Mouse (Mus musculus): ENCODE results near the gene Tinagl1.

Tinagl1 gene

GRCm38 (mm10) chr4:130133399-130133798 lies 41.5 kb downstream of the Tinagl1 start:
- POLR2A ChIA-PET = interaction anchor here in 3 of 4 experiments (0.5 to 1.7 kb wide), 6 partner anchors 11 to 664 kb away, joined by 3 to 5 read pairs (median 3); partner anchors contain the start of gene Pef1 (in 1 of the 3)

DNA sequence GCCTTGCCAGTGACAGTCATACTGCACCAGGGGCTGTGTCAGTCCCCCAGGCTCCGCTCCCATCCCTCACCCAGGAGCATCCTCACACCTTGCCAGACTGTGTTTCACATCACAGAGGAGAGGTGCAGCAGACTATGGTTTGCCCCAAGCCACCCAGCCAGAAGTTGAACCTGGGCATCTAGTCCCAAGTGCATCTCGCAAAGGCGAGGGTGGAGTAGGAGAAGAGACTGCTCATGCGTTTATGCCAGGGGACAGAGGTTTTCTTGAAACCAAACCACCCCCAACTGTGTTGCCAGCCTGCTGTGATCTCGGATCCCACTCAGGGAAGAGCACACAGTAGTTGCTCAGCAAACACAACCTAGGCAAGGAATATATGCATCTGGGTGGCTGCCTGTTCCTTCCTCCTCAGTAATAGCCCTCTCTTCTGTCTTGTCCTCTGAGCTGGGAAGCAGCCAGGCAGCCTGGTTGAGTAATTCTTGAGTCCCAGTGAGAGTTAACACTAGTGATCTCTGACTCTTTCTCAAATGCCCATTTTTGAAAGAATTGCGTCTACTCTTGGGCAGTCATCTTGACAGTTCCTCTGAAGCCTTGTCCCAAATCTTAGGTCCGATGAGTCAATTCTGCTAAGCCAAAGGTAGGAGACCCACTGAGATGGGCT lies 43.3 kb downstream of the Tinagl1 start:
- CTCF ChIA-PET = interaction anchor here in 2 of 4 experiments (0.6 to 1.3 kb wide), 2 partner anchors 8 to 38 kb away, joined by 6 to 12 read pairs; partner anchors contain the start of gene Hcrtr1 (in 1 of the 2)

More at GRCm38 (mm10) chr4:130133399-130133798, 41.5 kb downstream of the Tinagl1 start:
- CTCF ChIA-PET = interaction anchor here in 2 of 4 experiments (0.6 to 0.7 kb wide), 2 partner anchors 158 to 717 kb away, joined by 3 to 9 read pairs; no protein-coding TSS in a partner anchor

DNA sequence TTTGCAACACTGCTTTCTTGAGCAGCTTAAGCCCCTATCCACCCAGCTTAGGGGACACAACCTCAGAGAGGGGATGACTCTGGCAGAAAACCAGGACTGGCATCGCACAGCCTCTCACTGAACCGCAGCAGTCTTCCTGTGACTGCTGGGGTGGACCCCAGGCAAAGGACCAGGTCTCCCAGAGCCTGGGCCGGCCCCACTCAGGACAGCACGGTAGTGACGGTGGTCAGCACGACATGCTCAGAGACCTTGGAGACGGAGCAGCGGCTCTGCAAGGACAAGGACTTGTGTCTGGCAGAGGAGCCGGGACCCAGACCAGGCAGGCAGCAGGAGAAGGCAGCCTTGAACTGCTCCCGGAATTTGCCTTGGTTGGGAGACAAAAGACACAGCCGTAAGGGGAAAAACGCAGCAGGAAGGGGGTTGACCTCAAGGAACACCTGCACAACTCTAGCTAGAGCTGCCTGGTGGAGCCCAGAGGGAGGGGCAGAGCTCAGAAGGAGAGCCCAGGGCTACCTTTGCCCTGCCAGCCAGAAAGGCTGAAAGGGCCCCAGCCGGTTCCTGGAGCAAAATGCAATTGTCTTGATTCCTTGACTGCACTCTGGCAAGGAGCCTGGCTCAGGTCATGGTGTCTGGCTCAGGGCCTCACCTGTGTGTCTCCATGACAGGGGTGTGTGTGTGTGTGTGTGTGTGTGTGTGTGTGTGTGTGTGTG lies 44.1 kb downstream of the Tinagl1 start:
- POLR2A ChIA-PET = interaction anchor here in 3 of 4 experiments (0.6 to 1.7 kb wide), 15 partner anchors 9 to 776 kb away, joined by 3 to 10 read pairs (median 4); partner anchors contain the start of genes Pef1 (in 3 of the 3) and Hcrtr1 (in 1 of the 3)
- CTCF ChIA-PET = interaction anchor here in 2 of 4 experiments (0.6 to 1.3 kb wide), 6 partner anchors 8 to 58 kb away, joined by 3 to 12 read pairs (median 4); partner anchors contain the start of genes Hcrtr1 (in 1 of the 2) and Pef1 (in 1 of the 2)

More for the DNA sequence above, 43.3 kb downstream of the Tinagl1 start:
- POLR2A ChIA-PET = interaction anchor here in 3 of 4 experiments (0.6 to 1.7 kb wide), 7 partner anchors 8 to 776 kb away, joined by 3 to 10 read pairs (median 4); partner anchors contain the start of genes Hcrtr1 (in 1 of the 3) and Pef1 (in 1 of the 3)

DNA sequence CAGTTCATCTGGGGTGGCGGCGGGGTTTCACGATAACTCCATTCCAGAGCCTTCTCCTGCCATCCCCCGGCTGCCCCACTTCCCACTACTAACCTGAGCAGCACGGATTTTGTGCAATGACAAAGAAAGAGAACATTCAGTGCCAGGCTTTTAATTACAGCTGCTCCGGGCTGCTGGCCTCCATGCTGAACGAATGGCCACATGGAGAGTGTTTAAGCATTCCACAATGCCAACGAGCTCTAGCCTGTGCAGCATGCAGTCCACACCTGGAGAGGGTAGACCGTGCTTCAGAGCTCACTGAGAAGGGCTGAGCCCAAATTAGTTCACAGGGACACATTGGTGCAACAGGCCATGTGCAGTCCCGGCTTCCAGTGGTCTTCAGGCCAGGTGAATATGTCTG lies 44.8 kb downstream of the Tinagl1 start:
- CTCF ChIA-PET = interaction anchor here in 2 of 4 experiments (1.0 to 1.3 kb wide), 5 partner anchors 8 to 59 kb away, joined by 3 to 6 read pairs (median 4); partner anchors contain the start of genes Hcrtr1 (in 1 of the 2) and Pef1 (in 1 of the 2)
- POLR2A ChIA-PET = interaction anchor here in 3 of 4 experiments (0.7 to 2.2 kb wide), 8 partner anchors 8 to 28 kb away, joined by 3 to 10 read pairs (median 6); partner anchors contain the start of gene Pef1 (in 3 of the 3)

GRCm38 (mm10) chr4:130128907-130129306 lies 46.0 kb downstream of the Tinagl1 start:
- ChIA-PET CTCF (no interaction called here), POLR2A (interaction anchor here in 2 of 4 experiments (1.2 to 2.2 kb wide), 2 partner anchors 27 kb away, joined by 3 to 7 read pairs; partner anchors contain the start of gene Pef1 (in 2 of the 2))

GRCm38 (mm10) chr4:130125935-130126334 lies 49.0 kb downstream of the Tinagl1 start:
- POLR2A ChIA-PET = interaction anchor here (0.6 to 3.5 kb wide), 19 partner anchors 9 to 665 kb away, joined by 3 to 31 read pairs (median 4); partner anchors contain the start of genes Pef1 (in 3 of the 4), Bsdc1 (in 1 of the 4), Snrnp40 (in 1 of the 4) and Tinagl1 (in 1 of the 4)
- CTCF ChIA-PET = interaction anchor here in 3 of 4 experiments (0.5 to 2.2 kb wide), 10 partner anchors 18 to 569 kb away, joined by 3 to 7 read pairs (median 4); partner anchors contain the start of gene Txlna (in 1 of the 3)

GRCm38 (mm10) chr4:130125164-130125563 lies 49.8 kb downstream of the Tinagl1 start:
- ChIA-PET CTCF (interaction anchor here in 2 of 4 experiments (0.6 to 2.2 kb wide), 4 partner anchors 38 to 404 kb away, joined by 4 to 8 read pairs (median 6); no protein-coding TSS in a partner anchor), POLR2A (interaction anchor here in 2 of 4 experiments (0.9 to 3.5 kb wide), 9 partner anchors 18 to 664 kb away, joined by 3 to 13 read pairs (median 4); partner anchors contain the start of genes Bsdc1 (in 1 of the 2), Pef1 (in 1 of the 2), Snrnp40 (in 1 of the 2) and Zcchc17 (in 1 of the 2))

GRCm38 (mm10) chr4:130124110-130124509 lies 50.8 kb downstream of the Tinagl1 start:
- POLR2A ChIA-PET = interaction anchor here in 2 of 4 experiments (1.2 to 3.9 kb wide), 4 partner anchors 16 to 48 kb away, joined by 3 to 45 read pairs (median 20); partner anchors contain the start of gene Pef1 (in 2 of the 2)
- CTCF ChIA-PET = interaction anchor here in 1 of 4 experiments (1.8 kb wide), 1 partner anchor 22 kb away, joined by 6 read pairs; the partner anchor contains the start of gene Pef1

DNA sequence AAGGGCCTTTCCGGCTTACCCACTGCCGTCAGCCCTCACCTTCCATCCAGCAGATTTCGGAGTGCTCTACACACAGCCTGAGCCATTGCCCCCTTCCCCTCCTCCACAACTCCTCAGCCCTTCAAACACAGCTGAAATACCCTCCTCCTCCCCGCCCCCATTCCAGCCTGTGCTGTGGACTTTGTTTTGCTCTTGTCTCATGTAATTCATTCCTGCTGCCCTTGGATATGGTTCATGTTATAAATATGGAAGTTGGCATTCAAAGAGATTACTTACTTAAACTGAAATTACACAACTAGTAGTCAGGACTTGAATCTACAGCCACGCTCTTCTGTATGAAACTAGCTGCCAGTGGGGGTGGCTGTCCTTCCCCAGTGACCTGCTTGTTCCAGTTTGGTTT lies 51.9 kb downstream of the Tinagl1 start:
- ChIA-PET CTCF (interaction anchor here in 3 of 4 experiments (0.6 to 1.8 kb wide), 9 partner anchors 8 to 1347 kb away, joined by 3 to 6 read pairs (median 3); partner anchors contain the start of gene Pef1 (in 1 of the 3)), POLR2A (interaction anchor here (0.6 to 9.0 kb wide), 12 partner anchors 11 to 189 kb away, joined by 3 to 55 read pairs (median 5); partner anchors contain the start of gene Pef1 (in 3 of the 4))

GRCm38 (mm10) chr4:130121560-130121959 lies 53.4 kb downstream of the Tinagl1 start:
- CTCF ChIA-PET = interaction anchor here in 2 of 4 experiments (0.6 to 1.9 kb wide), 10 partner anchors 9 to 144 kb away, joined by 3 to 5 read pairs (median 4); partner anchors contain the start of gene Pef1 (in 1 of the 2)
- POLR2A ChIA-PET = interaction anchor here in 3 of 4 experiments (0.7 to 9.0 kb wide), 21 partner anchors 9 to 399 kb away, joined by 3 to 55 read pairs (median 4); partner anchors contain the start of genes Pef1 (in 3 of the 3), Hcrtr1 (in 1 of the 3), Snrnp40 (in 1 of the 3) and Tinagl1 (in 1 of the 3)

GRCm38 (mm10) chr4:130120752-130121151 lies 54.2 kb downstream of the Tinagl1 start:
- POLR2A ChIA-PET = interaction anchor here (0.5 to 9.0 kb wide), 10 partner anchors 8 to 239 kb away, joined by 3 to 55 read pairs (median 4); partner anchors contain the start of genes Pef1 (in 3 of the 4), Snrnp40 (in 1 of the 4) and Zcchc17 (in 1 of the 4)
- CTCF ChIA-PET = interaction anchor here in 1 of 4 experiments (1.2 to 1.9 kb wide), 2 partner anchors 14 to 119 kb away, joined by 4 to 5 read pairs; no protein-coding TSS in a partner anchor

Measured in embryonic stem cell, embryonic (primary cell).